Mouse (Mus musculus): ENCODE data around the gene Lipa. TPM values are rescaled to one million over a fixed set of nuclear protein-coding genes. Genes with fewer than 3 reads are reported as not detected.

Gene Lipa
- 18.8 and 20.9 TPM in 2 replicates for polyA plus RNA-seq (2016; fragmentation: Nextera tagmentation; extraction: Ambion mirVana)

DNA sequence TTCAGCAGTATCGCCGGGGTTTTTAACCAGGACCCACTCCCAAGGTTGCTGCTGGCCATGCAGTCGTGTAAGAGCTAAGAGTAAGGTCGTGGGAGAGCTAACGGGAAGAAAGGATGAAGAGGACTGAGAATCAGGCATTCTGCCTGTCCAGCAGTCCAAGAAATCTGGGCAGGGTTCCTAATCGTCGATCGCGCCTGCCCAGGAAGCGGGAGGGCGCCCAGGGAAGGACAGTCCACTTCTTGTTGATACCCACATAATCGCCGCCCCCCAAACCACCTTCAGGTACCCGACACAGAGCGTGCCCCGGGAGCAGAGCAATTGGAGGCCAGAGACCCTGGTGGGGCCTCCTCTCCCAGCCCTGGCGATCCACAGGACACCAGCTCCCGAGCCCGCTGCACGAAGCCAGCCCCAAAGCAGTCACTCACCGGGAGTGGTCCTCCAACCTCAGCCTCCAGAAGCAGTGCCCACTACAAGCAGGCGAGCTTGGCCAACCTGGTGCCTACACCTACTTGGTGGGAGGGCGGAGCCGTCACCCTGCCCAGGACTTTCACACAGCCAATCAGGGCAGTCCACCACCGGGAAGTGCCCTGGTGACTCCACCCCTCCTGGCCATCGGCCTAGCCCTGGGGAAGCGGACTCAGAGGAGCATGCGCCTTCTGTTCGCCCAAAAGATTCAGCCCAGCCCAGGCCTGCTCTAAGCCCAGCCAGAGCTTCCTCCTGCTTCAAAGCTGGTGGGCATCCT, at the start of gene Lipa:
TSS of gene Lipa (minus strand) at position 534 of the 742 bp plus-strand sequence.
- Histone ChIP-seq H3K4me3 (peak within 1 kb of the TSS; percentile 76), H3K36me3 (no peaks in the 10 kb centered on the region), H3K4me1 (peaks cover 22% of the 10 kb centered on the region), H3K9me3 (replicated peaks) (no peaks in the 10 kb centered on the region), H3K27me3 (ENCODE audit: low read depth, poor library complexity, severe bottlenecking) (no peaks in the 10 kb centered on the region), H3K27ac (peak within 1 kb of the TSS; percentile 87)
- DNase-seq (ENCODE audit: low spot score), result peak; percentile 87
- WGBS, result under 1% methylated on average over 29 of the region's 29 CpGs

DNA sequence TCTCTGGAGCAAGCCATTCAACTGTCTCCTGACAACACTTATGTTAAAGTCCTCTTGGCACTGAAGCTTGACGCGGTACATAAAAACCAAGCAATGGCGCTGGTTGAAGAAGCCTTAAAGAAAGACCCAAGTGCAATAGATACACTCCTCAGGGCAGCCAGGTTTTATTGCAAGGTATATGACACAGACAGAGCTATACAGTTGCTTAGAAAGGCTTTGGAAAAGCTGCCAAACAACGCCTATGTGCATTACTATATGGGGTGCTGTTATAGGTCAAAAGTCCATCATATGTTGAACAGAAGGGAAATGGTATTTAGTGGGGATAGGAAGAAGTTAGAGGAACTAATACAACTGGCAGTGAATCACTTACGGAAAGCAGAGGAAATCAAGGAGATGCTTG, 46.4 kb upstream of the Lipa start:
- Histone ChIP-seq H3K9me3 (replicated peaks) (no peaks in the 10 kb centered on the region), H3K36me3 (no peaks in the 10 kb centered on the region), H3K27ac (no peak overlapping the region), H3K4me1 (peaks cover 19% of the 10 kb centered on the region), H3K27me3 (ENCODE audit: low read depth, poor library complexity, severe bottlenecking) (no peaks in the 10 kb centered on the region), H3K4me3 (no peak overlapping the region)
- no peak for DNase-seq (ENCODE audit: low spot score)
- WGBS, result 90% methylated on average over 5 of the region's 5 CpGs

DNA sequence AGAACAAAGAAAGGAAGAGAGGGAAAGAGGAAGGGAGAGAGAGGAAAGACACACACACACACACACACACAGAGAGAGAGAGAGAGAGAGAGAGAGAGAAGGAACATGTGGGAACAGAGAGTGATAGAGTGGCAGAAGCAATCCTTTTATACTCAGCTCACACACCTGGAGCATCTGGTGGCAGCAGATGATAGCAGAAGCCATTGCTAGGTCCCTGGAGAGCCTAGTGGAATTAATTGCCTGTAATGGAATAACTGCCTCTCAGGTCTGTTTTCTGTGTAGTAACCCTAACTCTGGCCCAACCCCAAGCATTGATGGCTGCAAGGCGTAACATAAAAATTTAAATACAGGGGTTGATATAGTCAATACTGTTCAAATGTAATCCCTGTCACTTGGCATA, 43.8 kb upstream of the Lipa start:
- H3K4me3 ChIP-seq, result no peak overlapping the region
- no peaks in the 10 kb centered on the region for H3K27me3 ChIP-seq (ENCODE audit: low read depth, poor library complexity, severe bottlenecking)
- H3K4me1 ChIP-seq, result peaks cover 19% of the 10 kb centered on the region
- no peaks in the 10 kb centered on the region for H3K36me3 ChIP-seq
- DNase-seq (ENCODE audit: low spot score), result no peak
- 87% methylated on average over 1 of the region's 1 CpGs for WGBS
- no peak overlapping the region for H3K27ac ChIP-seq
- H3K9me3 ChIP-seq (replicated peaks), result no peaks in the 10 kb centered on the region

DNA sequence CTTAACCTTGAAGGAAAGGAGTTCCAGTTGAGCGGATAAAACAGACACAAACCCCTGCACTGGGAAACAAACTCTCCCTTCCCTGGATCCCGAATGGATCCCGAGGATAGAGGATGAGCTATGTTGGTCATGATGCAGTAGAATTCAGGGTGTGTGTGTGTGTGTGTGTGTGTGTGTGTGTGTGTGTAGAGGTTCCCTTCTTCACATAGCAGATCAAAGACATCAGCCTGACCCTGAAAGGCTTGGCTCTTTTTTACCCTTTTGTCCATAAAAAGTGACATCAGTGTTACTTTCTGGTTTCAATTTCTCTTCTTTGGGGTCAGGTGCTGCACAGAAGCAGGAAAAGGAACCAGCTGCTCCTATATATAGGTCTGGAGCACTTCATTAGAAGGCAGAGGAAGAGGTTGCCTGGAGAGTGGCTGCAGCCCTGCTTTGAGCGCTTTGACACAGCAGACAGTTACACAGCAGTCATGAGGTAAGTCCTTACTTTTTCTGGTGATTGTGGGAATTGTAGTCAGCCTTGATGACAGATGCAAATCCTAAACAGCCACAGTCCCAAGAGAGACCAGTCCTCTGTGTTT, 42.7 kb upstream of the Lipa start:
- Histone ChIP-seq H3K27me3 (ENCODE audit: low read depth, poor library complexity, severe bottlenecking) (no peaks in the 10 kb centered on the region), H3K4me3 (no peak overlapping the region), H3K4me1 (peaks cover 19% of the 10 kb centered on the region), H3K9me3 (replicated peaks) (no peaks in the 10 kb centered on the region), H3K27ac (no peak overlapping the region), H3K36me3 (no peaks in the 10 kb centered on the region)
- WGBS, result 81% methylated on average over 4 of the region's 4 CpGs
- no peak for DNase-seq (ENCODE audit: low spot score)

DNA sequence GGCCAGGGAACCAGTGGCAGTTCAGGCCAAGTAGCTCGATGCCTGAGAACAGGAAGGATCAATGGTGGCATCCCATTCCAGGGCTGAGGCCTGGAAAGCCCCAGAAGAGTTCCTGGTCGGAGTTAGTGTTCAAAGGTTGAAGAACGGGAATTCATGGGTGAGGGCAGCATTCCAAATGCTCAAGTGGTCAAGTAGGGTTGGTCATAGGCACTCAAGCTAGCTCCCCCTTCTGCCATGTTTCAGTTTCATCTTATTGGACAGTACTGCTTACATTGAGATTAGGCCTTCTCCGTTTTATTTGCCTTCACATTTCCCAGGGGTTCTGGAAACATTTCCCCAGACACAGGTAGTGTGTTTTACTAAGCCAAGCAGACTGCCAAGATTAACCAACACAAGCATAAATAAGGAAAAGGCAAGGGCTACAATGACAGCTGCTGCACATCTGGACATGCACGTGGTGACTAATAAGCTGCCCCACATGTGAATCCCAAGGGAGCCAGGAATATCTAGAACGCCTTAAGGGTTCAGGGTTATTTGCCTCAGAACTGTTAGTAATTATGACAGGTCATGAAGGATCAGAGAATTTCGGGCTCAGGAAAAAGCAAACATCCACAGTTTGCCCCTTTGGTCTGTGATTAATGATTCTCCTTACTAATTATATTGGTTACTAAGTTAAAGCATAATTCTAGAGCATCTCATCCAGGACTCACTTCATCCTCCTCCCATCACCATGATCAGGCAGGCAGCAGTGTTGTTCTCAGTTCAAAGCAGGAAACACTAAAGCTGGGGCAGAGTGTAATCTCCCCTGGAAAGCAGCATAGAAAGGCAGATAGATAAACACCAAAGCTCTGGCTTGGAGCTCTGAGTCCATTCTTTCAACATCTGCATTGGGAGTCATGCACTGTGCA, 42.0 kb upstream of the Lipa start:
- WGBS, result 67% methylated on average over 7 of the region's 7 CpGs
- no peak overlapping the region for H3K27ac ChIP-seq
- no peak for DNase-seq (ENCODE audit: low spot score)
- H3K4me3 ChIP-seq, result no peak overlapping the region
- H3K4me1 ChIP-seq, result peaks cover 19% of the 10 kb centered on the region
- no peaks in the 10 kb centered on the region for H3K27me3 ChIP-seq (ENCODE audit: low read depth, poor library complexity, severe bottlenecking)
- H3K9me3 ChIP-seq (replicated peaks), result no peaks in the 10 kb centered on the region
- H3K36me3 ChIP-seq, result no peaks in the 10 kb centered on the region

DNA sequence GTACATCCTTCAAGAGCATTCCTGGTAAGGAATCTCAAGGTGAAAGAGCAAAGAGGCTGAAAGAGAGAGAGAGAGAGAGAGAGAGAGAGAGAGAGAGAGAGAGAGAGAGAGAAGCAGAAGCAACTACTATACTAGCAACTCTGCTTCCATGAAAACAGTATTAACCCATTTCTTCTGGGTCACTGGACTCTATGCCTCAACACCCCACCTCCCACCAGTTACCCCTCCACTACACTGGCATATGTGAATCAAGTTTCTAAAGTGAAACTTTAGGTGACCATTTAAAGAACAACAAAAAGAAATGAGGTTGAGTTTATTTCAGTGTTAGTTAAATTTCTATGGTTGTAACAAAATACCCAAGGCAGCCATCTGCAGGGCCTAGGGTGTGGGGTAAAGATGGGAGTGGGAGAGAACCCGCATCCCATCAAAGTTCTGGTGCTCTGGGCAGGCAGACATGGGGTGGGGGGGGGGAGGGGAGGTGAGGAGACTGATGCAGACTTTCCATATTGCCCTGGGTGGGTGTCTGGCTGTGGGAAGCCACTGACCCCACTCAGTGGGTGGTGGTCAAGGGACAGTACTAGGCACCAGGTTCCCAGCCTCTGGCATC, 39.0 kb upstream of the Lipa start:
- Histone ChIP-seq H3K27ac (no peak overlapping the region), H3K4me3 (no peak overlapping the region), H3K4me1 (peaks cover 19% of the 10 kb centered on the region), H3K9me3 (replicated peaks) (no peaks in the 10 kb centered on the region), H3K36me3 (no peaks in the 10 kb centered on the region), H3K27me3 (ENCODE audit: low read depth, poor library complexity, severe bottlenecking) (no peaks in the 10 kb centered on the region)
- no peak for DNase-seq (ENCODE audit: low spot score)
- 95% methylated on average over 1 of the region's 1 CpGs for WGBS

DNA sequence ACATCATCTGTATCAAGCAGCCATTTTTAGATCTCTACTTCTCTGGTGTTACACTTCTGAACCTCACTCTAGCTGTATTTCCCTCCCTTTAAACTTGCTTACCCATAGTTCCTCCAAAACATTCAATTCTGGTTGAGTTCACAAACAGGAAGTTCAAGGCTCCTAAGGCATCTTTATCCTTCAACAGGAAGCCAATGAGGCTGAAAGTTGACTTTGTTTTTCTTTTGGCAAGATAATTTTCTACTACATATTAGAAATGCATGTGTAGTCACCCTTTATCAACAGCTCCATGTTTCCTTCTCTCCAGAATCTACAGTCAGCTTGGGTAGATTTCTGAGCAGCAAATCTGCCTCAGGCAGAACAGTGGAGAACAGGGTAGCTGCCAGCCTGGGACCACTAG, 35.3 kb upstream of the Lipa start:
- peaks cover 9% of the 10 kb centered on the region for H3K4me1 ChIP-seq
- H3K4me3 ChIP-seq, result no peak overlapping the region
- no peaks in the 10 kb centered on the region for H3K27me3 ChIP-seq (ENCODE audit: low read depth, poor library complexity, severe bottlenecking)
- H3K27ac ChIP-seq, result no peak overlapping the region
- H3K9me3 ChIP-seq (replicated peaks), result no peaks in the 10 kb centered on the region
- no peak for DNase-seq (ENCODE audit: low spot score)
- no peaks in the 10 kb centered on the region for H3K36me3 ChIP-seq

DNA sequence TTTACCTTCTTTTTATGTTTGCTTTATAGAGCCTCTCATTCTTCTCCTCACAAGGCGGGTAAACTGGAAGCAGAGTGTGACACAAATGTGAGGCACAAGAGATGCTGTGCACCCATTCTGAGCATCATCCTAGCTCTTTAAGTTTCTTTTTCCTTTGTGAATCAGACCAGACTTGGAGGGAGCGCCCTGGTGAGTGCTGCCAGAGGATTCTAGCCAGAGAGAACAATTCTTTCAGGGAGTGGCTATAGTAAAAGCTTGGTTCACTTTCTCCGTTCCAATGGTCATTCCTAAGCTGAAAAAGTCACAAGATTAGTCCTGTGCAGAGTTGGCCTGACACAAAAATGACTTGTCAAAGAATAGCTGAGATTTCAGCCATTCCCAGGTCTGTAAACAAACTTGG, 29.3 kb upstream of the Lipa start:
- peaks cover 11% of the 10 kb centered on the region for H3K4me1 ChIP-seq
- 81% methylated on average over 3 of the region's 3 CpGs for WGBS
- no peak overlapping the region for H3K27ac ChIP-seq
- no peak overlapping the region for H3K4me3 ChIP-seq
- no peak for DNase-seq (ENCODE audit: low spot score)
- H3K27me3 ChIP-seq (ENCODE audit: low read depth, poor library complexity, severe bottlenecking), result no peaks in the 10 kb centered on the region
- no peaks in the 10 kb centered on the region for H3K36me3 ChIP-seq
- no peaks in the 10 kb centered on the region for H3K9me3 ChIP-seq (replicated peaks)

GRCm38 (mm10) chr19:34554061-34554460, 26.8 kb upstream of the Lipa start:
- DNase-seq (ENCODE audit: low spot score), result no peak
- H3K27me3 ChIP-seq (ENCODE audit: low read depth, poor library complexity, severe bottlenecking), result no peaks in the 10 kb centered on the region
- H3K4me1 ChIP-seq, result peaks cover 11% of the 10 kb centered on the region; the same call in 1 of the 2 replicates
- H3K36me3 ChIP-seq, result no peaks in the 10 kb centered on the region
- H3K27ac ChIP-seq, result no peak overlapping the region
- no peak overlapping the region for H3K4me3 ChIP-seq
- H3K9me3 ChIP-seq (replicated peaks), result no peaks in the 10 kb centered on the region

DNA sequence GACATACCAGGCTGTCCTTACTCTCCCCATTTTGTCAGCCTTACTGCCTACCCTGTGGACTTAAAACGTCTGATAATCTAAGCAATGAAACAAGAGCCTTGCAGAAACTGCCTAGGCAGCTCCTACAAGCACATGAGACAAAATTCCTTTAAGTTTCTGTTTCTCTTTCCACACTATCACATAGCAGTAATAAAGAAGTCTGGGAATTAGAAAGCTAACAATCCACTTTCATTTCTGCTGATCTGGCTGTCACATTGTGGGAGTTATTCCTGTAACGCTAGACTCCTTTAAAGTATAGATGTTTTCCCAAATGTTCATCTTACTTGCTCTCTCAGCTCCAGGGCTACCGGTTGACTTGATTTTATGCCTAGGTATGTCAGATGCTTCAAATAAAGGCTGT, 26.2 kb upstream of the Lipa start:
- DNase-seq (ENCODE audit: low spot score), result no peak
- no peak overlapping the region for H3K27ac ChIP-seq
- 82% methylated on average over 3 of the region's 3 CpGs for WGBS

GRCm38 (mm10) chr19:34553021-34553420, 25.7 kb upstream of the Lipa start:
- Histone ChIP-seq H3K4me3 (no peak overlapping the region), H3K4me1 (peaks cover 11% of the 10 kb centered on the region; the same call in 1 of the 2 replicates), H3K36me3 (no peaks in the 10 kb centered on the region), H3K27me3 (ENCODE audit: low read depth, poor library complexity, severe bottlenecking) (no peaks in the 10 kb centered on the region), H3K9me3 (replicated peaks) (no peaks in the 10 kb centered on the region), H3K27ac (no peak overlapping the region)
- WGBS, result 83% methylated on average over 6 of the region's 6 CpGs
- no peak for DNase-seq (ENCODE audit: low spot score)

More for the DNA sequence above, 26.2 kb upstream of the Lipa start:
- no peaks in the 10 kb centered on the region for H3K9me3 ChIP-seq (replicated peaks)
- H3K36me3 ChIP-seq, result no peaks in the 10 kb centered on the region
- H3K4me3 ChIP-seq, result no peak overlapping the region
- H3K27me3 ChIP-seq (ENCODE audit: low read depth, poor library complexity, severe bottlenecking), result no peaks in the 10 kb centered on the region
- peaks cover 11% of the 10 kb centered on the region; the same call in 1 of the 2 replicates for H3K4me1 ChIP-seq

DNA sequence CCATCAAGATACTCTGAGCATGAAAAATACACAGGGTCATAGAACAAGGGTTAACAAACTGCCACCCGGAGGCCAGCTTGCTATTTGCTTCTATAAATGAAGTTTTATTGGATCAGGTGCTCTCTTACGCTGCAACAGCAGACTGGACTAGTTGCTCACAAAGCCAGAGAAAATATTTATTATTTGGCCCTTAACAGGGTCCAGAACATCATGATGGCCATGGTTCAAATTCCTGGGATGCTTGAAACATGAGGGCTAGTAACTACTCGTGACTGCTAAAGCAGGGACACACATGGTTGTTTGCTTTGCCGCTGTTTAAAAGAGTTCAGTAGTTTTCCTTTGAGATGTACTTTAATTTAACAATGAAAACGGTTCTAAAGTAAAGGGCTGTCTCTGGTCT, 24.7 kb upstream of the Lipa start:
- H3K27ac ChIP-seq, result no peak overlapping the region
- peaks cover 11% of the 10 kb centered on the region; the same call in 1 of the 2 replicates for H3K4me1 ChIP-seq
- H3K27me3 ChIP-seq (ENCODE audit: low read depth, poor library complexity, severe bottlenecking), result no peaks in the 10 kb centered on the region
- H3K36me3 ChIP-seq, result no peaks in the 10 kb centered on the region
- no peak for DNase-seq (ENCODE audit: low spot score)
- 71% methylated on average over 5 of the region's 5 CpGs for WGBS
- no peak overlapping the region for H3K4me3 ChIP-seq
- no peaks in the 10 kb centered on the region for H3K9me3 ChIP-seq (replicated peaks)

Data from limb, embryonic 10.5 days (tissue).